Mouse (Mus musculus) C2C12 (cell line): ENCODE results near the gene Ccl25.

ENCODE experiments used
- CTCF ChIP-seq: IDR thresholded peaks from one replicate; pipeline ENCODE4 v1.5.1; 2011; ENCODE audit not compliant: control insufficient read depth, insufficient read depth, insufficient read length
- FOSL1 ChIP-seq: IDR thresholded peaks from one replicate; pipeline ENCODE4 v1.8.0; 2011; ENCODE audit warnings: mild to moderate bottlenecking, low read length; ENCODE audit not compliant: poor library complexity, insufficient read depth, severe bottlenecking
- MYOD1 ChIP-seq: IDR thresholded peaks from one replicate; pipeline ENCODE4 v1.6.1; 2011; ENCODE audit warnings: low read depth; ENCODE audit not compliant: control insufficient read depth, insufficient read length
- MYOG ChIP-seq: IDR thresholded peaks from one replicate; pipeline ENCODE4 v1.6.1; 2011; ENCODE audit not compliant: control insufficient read depth, insufficient read length; ENCODE audit errors: extremely low read depth

DNA sequence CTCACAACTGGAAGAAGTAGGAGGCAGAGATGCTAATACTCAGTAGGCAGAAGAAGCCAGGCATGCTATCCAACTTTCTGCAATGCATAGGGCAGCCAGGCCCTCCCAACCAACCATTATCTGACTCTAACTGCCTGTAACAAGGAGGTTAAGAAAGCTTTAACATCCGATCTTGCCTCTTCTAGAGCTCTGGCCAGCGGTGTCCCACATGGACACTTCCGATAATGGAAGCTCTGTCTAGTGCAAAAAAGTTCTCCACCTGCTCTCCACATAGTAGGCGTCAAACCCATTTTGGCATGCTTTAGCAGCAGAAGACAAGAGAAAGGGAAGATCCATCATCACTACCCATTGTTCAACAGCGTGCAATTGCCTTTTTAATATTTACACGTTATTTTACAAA is 1.1 kb upstream of the Ccl25 start:
- TF ChIP-seq FOSL1 (no peak), CTCF (no peak), MYOD1 (no peak), MYOG (no peak)
